Mouse (Mus musculus): ENCODE data around the gene Lrriq1.
A peak's percentile ranks its signal among the peaks of the same experiment; 100 is the strongest.

Lrriq1 gene

DNA sequence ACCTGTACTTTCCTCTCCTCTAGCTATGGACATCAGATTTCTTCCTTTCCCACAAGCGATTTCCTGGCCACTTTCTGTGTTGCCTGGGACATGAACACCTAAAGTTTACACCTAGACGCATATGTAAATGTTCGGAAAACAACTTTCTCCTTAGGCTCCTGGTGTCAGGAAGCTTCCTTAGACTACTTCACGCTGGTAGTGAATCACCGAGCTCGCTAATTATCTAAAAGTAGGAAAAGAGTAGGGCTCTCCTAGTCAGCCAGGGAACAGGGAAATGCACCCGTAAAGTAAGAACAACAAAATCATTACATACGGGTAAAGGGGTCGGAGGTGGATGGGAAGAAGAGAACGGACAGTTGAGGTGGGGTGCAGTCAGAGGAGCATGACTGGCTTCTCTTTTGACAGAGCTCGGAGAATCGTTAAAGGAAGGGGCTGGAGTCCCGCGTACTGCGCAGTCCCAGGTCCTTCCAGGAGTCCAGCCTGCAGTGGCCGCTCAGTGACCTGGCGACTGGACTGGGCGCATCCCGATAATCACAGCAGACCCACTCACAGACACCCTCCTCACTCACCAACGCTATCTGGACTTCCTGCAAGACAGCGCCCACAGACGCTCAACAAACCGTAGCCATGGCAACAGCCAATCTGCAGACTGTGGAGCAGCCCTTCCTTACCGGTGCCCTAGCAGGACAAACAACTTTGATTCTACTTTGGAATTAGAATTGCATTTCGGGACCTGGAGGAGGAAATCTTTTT is at the start of gene Lrriq1:
Lrriq1 (minus strand) TSS at position 616 of the 753 bp plus-strand sequence.
- peak; percentile 92 for DNase-seq

DNA sequence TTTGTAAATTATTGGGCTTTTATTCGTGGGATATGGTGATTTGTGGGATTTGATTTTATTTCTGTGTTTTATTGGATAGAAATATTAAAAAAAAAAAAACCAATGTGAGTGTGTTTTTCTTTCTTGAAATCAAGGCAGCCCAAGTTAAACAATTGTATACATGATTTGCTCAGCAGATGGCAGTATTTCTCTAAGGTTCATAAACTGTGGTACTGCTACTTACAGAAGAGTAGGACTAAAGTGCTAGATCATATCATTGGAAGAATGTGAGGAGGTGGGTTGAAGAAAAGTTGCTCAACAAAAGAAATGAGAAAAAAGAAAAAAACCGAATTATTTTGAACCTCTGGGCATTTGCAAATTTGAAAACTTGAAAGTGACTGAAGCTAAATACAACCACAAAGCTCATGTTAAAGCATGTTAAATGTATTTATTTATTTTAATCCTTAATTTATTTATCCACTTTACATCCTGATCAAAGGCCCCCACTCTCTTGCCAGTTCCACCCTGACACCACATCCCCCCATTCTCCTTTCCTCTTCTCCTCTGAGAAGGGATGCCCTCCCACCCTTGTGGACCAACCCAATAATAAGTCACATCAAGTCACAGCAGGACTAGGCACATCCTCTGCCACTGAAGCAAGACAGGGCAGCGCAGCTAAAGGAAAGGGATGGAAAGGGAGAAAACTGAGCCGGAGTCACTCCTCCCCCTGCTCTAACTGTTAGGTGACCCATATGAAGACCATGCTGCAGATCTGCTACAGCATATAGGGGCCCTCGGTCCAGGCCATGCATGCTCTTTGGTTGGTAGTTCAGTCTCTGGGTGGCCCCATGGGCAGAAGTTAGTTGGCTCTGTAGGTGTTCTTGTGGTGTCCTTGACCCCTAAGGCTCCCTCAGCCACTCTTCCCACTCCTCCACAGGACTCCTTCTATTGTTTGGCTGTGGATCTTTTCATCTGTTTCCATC is 18.0 kb upstream of the Lrriq1 start:
- peak; percentile 70 for DNase-seq

DNA sequence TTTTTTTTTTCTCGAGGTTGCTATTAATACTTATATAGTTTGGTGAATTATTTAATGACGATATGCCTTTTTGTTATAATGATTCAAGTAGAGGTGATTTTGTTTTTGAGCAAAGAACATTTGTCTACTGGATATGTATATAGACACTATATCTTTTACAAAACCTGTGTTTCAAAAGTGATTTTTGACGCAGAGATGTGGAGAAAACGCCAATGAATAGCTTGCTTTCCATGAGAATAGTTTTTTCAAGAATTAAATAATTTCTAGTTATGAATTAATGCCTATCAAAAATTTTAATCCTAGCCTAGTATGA is 294 bp upstream of the Lrriq1 start:
- no peak for DNase-seq

DNA sequence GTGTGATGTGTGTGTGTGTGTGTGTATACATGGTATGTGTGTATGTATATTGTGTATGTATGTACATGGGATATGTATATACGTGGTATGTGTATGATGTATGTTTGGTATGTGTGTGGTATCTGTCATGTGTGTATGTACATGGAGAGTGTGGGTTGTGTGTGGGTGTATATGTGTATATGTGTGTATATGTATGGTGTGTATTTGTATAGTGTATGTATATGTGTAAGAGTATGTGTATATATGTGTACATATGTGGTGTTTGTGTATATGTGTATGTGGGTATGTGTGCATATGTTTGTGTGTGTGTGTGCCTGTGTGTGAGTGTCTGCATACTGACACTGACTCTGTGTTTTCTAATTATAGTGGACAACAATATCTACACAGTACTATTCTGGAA is 9.5 kb downstream of the Lrriq1 start:
- DNase-seq, result no peak

DNA sequence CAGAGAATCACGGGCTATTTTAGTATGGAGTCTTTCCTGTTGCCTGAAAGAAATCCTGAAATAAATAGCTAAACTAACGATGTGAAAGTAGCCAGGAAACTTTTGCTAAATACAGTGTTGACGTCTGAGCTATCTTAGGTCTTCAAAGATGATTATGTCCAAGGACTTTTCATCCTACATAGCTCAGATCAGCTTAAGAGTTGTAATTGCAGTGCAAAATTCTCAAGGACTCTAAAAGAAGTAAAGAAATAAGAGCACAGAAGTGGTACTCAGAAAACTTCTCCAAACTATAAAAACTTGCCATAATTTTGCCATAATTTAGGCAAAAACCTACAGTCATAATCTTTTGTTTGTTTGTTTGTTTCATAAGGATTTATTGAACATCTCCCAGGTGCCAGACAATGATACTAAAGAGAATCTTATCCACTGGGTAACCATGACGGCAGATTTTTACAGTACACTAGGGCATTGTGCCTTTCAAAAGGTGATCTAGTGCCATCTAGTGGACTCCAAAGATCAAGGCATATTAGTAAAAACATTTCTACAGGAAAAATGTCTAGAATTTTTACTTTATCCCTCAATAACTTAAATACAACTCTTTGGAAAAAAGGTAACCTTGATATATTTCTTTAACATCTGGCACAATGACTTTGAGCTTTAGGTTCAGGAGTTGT is 41.3 kb downstream of the Lrriq1 start:
- DNase-seq, result peak; percentile 78

DNA sequence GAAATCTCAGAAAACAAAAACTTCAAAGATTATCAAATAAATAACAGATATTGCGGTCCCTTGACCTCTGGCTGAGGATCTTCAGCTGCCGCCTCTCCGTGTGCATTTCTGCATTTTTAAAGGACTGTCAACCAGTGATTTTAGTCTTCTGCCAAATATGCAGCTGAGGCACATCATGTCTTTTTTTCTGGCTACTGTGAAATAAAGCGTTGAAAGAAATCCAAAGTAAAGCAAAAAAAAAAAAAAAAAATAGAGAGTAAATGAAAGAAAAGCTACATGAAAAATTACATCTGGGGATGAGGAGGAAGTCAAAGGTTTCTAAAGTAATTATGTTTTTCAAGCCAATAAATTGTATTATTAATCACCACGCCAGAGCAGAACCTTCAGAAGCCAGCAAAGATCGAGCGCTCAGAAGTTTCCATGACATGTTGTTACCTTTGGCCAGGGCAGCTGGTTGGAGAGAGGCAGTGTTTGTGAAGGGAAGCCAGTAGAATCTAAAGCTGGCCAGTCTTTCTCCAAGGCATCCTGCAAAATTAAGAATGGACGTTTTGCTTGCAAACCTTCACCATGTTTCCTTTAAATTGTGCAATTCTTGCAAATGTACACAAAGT is 90.2 kb downstream of the Lrriq1 start:
- peak; percentile 20 for DNase-seq

DNA sequence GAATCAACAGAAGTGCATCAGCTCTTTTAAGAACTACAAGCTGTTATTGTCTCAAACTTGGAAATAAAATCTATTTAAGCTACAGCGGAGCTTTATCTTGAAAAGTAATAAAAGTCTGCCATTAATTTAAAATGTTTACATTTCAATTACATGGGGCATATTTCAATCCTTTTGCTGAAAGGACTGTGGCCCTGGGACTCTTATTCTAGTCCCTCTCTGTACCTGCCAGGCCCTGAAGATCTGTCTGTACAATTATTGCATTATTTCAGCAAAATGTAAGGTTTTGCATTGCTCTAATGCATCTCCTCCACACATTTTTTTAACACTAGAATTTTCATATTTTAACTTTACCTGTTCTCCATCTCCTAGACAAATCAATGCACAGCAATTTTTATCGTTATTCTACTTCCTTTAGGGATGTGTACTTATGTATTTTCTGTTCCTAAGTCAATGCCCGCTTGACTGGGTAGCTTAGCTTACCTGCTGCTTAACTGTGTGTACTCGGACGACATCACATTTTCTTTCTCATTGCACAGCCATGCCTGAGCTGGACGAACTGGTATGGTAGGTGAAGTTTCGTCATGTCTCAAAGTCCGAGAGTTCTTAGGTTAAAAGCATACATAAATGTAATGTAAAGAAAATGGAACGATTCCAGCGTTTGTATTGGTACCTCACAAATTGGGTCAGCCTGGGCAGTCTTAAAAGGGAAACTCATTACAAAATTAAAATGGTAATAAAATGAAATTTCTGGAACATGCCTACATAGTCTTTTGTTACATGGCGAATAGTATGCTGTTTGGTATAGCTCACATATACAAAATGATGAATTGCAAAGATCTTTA is 91.0 kb downstream of the Lrriq1 start:
- DNase-seq, result no peak

DNA sequence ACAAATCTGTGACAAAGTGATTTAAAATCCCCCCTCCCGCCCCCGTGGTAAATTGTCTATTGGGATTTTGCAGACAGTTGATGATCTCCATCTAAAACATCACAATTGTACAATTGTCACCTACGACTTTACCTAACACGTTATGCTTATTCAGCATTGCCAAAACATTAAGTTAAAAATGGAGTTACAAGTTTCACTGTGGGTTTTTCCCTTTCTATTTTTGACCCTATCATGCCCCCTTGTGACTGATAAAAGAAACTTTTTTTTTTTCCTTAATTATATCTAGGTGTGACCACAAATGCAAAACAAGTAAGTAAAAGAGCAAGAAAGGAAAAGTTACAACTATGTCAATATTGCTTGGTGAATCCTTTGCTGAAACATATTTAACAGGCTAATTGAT is 93.6 kb downstream of the Lrriq1 start:
- DNase-seq, result no peak

DNA sequence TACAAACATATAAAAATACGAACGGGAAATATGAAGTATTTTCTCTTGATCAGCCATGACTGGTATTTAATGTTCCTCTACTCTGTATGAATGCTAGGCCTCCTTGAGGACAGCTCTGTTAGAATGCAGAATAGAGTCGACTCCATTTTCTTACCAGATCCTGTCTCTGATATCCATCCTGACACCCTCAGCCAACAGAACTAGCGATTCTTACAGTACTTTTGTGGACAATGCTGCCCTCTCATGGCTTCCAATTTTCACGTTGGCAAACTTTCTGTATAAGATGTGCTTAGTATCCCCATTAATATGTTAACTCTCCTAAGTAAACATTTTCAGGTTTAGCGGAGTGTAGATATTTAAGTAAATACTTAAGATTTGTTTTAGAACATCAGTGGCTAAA is 94.6 kb downstream of the Lrriq1 start:
- peak; percentile 76 for DNase-seq

DNA sequence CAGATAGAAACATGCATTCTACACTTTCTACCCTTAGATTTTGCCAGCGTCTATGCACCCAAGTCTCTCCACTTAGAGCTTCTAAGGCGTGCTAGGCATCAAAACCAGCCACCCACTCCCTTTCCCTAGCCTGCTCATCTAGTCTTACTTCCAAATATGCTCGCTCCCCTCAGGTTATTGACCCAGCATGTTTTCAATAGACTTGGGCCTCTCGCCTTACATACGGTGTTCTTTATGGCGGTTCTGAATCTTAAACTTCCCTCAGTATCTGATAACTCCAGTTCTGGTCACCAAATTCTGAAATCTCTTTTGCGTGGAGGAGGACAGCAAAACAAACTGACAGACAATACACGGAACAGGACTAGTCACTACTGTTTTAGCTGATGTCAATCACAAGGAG is 95.5 kb downstream of the Lrriq1 start:
- peak; percentile 14 for DNase-seq

DNA sequence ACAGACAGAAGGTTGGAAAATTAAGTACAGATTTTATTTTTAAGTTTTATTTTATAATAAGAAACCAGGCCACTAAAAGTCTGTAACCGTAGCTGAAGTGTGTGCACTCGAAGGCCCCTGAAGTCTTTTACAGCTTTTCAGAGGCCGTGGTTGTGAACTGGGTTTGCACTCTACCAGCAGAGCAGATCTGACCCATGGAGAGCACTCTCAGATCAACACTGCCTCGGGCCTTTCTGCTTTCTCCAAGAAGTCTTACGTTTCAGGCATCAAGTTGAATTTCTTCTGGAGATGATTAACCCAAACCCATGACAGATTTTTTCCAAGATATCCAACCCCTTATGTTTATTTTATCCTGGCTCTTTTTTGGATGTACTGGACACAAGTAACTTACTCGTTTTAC is 121.5 kb downstream of the Lrriq1 start:
- peak; percentile 44 for DNase-seq

DNA sequence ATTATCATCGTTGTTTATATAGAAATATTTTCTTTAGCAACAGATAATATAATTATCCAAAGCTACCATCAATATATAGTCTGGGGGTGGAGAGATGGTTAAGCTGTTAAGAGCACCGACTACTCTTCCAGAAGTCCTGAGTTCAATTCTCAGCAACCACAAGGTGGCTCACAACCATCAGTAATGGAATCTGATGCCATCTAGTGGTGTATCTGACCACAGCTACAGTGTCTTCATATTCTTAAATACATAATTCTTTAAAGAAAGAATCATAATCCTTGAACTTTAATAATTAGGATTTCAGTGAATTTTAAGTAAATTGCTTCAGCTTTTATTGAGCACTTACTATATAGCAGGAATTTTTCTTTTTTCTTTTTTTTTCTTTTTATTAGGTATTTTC is 128.0 kb downstream of the Lrriq1 start:
- no peak for DNase-seq

DNA sequence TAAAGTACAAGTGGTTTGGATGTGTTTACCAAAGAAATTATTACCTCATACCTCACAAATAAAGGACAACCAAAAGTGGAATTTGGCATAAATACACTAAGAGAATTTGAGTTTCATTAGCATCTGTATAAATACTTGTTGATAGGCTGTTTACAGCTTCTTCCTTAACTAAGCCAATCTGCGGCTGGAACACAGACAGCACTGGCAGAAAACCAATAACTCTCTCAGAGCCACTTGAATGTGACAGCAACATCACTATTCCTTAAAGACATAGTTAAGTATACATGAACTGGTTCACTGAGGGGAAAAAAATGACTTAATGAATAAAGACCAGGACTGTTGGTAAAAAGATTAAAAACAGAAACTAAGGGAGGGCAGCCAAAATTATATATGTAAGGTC is 150.0 kb downstream of the Lrriq1 start:
- DNase-seq, result no peak

DNA sequence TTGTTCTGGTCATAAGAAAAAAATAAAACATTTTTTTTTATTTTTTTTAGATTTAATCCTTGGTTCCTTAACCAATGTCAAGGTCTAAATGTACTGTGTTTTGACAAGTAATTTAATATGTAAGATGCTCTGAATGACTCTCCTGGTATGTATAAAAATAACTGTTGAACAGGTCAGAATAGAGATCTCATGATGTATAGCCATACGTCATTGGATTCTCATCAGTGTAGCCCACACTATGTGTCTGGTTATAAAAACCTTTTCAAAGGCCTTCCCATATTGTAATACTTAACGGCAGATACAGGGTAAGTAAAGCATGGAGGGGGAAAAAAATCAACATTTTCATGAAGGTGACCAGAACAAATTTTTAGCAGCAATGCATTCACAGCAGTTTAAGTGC is 186.5 kb downstream of the Lrriq1 start:
- DNase-seq, result no peak

DNA sequence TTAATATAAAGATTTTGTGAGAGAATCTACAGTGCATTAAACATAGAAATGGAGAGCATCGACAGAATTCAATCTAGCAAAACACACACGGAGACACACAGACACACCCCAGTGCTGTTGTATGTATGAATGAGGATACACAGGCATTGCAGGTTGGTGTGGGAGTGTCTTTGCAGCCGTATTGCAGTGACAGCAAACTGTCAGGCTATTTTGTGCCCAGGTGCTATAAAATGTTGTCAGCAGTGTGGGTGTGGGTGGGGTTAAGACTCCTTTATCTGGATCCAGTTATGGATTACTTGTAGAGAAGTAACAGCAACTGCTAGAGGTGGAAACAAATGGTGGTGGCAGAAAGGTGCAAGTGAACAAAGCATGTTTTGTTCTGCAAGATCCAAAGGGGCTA is 189.5 kb downstream of the Lrriq1 start:
- DNase-seq, result no peak

DNA sequence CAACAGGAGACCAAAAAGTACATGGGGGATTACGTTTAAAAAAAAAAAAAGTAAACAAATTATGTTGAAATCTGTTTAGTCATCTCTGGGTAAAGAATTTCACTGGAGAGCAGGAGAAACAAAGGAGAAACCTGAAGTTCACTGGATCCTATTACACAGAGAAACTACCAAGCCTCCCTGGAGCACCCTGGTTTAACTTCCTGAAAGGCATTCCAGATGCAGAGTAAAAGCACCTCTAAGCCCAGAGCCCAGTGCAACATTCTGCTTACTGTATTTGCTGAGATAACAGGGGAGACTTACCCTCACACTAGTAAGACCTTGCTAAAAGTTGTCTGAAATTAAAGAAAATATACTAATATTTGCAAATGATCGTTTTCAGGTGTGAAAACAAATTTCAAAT is 191.1 kb downstream of the Lrriq1 start:
- no peak for DNase-seq

DNA sequence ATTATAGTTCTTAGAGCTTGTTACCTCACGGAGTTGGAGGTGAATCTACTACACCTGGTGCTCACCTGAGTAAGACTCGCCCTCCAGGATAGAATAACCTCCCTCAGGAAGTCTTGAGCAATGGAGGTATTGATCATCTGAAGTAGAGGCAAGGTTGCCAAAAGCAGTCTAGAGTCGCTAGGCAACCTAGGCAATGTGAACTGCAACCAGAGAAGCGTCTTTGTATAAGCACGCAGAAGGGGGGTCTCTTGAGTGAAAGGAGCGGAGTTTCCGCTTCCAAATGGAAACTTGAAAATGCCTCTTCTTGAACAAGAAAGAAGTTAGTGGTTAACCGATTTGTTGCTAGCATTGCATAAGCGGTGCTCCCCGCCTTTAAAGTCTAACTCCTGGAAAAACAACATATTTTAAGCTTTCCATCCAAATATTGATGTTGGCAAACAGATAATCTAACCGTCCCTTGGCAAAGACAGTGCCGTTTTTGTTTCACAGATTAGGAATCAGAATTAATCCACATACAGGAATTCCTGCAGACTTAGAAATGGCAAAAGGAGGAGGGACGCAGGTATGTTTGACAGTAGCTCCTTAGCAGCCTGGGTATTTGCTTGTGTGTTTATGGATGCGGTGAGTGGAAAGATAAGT is 201.0 kb downstream of the Lrriq1 start:
- peak; percentile 60 for DNase-seq

DNA sequence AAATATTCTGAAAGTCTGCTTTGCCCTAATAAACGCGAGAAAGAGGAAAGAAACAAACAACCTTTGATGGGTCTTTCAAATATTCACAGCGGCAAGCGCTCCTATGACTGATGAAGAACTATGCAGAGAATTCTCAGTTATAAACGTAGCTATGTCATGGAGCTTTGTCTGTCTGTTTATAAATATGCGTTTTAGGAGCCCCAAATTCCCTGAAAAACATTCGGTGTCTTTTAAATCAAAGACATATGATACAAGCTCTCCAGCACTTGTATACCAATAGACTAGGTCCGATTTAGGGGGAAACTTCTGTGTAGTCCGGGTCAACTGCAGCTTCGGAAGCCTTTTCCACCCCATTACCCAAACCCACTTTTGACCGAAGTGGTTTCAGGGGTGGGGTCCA is 205.2 kb downstream of the Lrriq1 start:
- DNase-seq, result no peak

DNA sequence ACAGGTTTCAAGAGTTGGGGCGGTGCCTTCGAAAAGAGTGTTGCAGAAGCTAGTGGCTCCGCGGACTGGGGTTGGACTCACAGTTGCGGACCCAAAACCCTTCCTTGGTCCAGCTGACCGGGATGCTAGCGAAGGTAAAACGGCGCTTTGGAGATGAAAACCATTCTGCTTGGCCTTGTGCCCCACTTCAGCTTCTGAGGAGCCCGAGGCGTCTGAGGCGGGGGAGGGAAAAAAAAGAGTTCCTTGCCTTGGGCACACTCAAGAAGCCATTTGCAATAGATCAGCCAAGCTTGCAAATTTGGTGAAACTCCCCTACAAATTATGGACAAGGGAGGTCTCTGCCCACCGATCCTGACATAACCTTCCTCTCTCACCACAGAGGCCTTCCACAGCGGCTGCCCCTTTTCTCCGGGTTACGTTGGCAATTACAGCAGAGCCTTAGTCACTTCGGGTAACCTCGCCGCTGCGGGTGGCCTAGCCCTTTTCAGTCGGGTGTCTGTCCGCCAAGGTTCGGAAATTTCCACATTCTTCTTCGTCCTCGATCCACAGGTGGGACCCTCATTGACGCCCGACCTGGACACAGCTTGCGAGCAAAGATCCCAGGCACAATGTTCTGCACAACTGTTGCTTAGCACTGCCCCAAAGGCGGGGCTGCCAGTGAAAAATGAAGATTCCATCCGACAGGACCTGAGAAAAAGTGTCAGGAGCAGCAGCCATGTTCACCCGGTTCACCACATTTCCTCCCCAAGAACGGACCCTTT is 206.2 kb downstream of the Lrriq1 start, which contains the start of gene Alx1:
Alx1 (minus strand) TSS at position 486 of the 761 bp plus-strand sequence.
- peak; percentile 45 for DNase-seq

DNA sequence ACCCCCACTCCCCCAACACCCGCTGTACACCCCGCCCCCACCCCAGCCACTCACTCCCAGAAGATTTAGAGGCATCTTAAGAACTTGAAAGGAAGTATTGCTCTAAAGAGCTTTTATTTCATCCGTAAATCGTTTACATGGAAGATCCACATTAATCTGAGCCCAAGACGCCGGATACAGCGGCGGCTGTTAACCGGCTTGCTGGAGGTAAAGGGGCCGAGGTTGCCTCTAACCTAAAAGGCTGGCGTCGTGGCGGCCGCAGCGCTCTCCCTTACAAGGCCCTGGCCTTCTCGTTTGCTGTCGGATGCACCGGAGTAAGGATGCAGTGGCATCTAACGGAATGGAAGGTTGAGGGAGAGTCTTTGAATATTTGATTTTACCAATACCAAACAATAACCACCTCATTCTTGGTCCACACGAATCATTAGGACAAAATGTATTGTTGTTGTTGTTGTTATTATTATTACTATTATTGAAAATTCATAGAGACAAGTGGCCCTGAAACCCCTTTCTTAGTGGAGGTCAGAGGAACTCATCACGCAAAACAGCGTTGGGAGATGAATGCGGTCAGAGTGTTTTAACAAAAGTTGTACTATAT is 206.9 kb downstream of the Lrriq1 start:
- DNase-seq, result peak; percentile 61

All from embryo, embryonic 11 days (tissue).